Comparison of ENCODE assay signal across 20 mouse cellular contexts in genomic region chr11:91442361-91442760, GRCm38 (mm10).
DNase-seq lines count a peak whose midpoint lies in the region.
"Had no signal": no experiment of that assay in that cellular context is flagged by ENCODE, and none has a peak within 500 bp of the region (broad histone marks: within the 10 kb centered on the region; RNA-seq: fewer than 3 reads in every experiment).

No protein-coding gene starts in this region.

- DNase-seq in frontal cortex, adult 2 months (ENCODE audit: extremely low spot score in 1 of 2, low spot score in 1 of 2): peak; percentile 61 to 73
- DNase-seq in frontal cortex, postnatal 14 days (ENCODE audit: low spot score in 2 of 2): no peak
- DNase-seq in layer of hippocampus, adult 9-10 months (ENCODE audit: low spot score): peak; percentile 12
- DNase-seq in layer of hippocampus, adult 11-12 months (ENCODE audit: low spot score): no peak
- peak; percentile 56 for DNase-seq in right cerebral cortex, adult 18-20 months
- DNase-seq in right cerebral cortex, postnatal 25 days: no peak
- peak; percentile 11 to 22 for DNase-seq in left cerebral cortex, postnatal 36 days (ENCODE audit: low spot score in 2 of 2)
- no peak for DNase-seq in urinary bladder, adult 2 months (ENCODE audit: low spot score)
- DNase-seq: adrenal gland, postnatal 14 days; cerebellum, adult 11-12 months; cerebellum, adult 9-11 months; embryo, embryonic 11 days; gastrocnemius, postnatal 25 days; heart, adult 11 months; heart, postnatal 36 days; kidney, adult 2 months; kidney, postnatal 36 days; liver, embryonic 13.5 days; lung, adult 18-20 months; lung, postnatal 4 days had no signal

- intact Hi-C loops in left cerebral cortex, postnatal 36 days (cut with DNase I): no loop called here

Comparison
In these comparisons a context has a peak if more than half of its experiments do, and no peak if none do; other contexts are left out.
1. DNase-seq: peak in frontal cortex, adult 2 months (2 of 2), layer of hippocampus, adult 9-10 months (single experiment), right cerebral cortex, adult 18-20 months (single experiment) and left cerebral cortex, postnatal 36 days (2 of 2); none in frontal cortex, postnatal 14 days (0 of 2), layer of hippocampus, adult 11-12 months (single experiment), right cerebral cortex, postnatal 25 days (single experiment) and urinary bladder, adult 2 months (single experiment).